ENCODE assay signal across 19 mouse cellular contexts in genomic region chr4:109195900-109196629, GRCm38 (mm10). TPM values are rescaled to one million over a fixed set of nuclear protein-coding genes. Genes with fewer than 3 reads are reported as not detected.
"Had no signal": no experiment of that assay in that cellular context is flagged by ENCODE, and none has a peak within 500 bp of the region (broad histone marks: within the 10 kb centered on the region; RNA-seq: fewer than 3 reads in every experiment).

No protein-coding gene starts in this region.

- ATAC-seq: intestine, postnatal 0 days; liver, embryonic 12.5 days had no signal

- DNase-seq: kidney, postnatal 10 days; lung, embryonic 14.5 days; lung, postnatal 10 days; lung, postnatal 4 days; midbrain, embryonic 14.5 days; right cerebral cortex, postnatal 14 days; thymus, adult 18-20 months; thymus, postnatal 14 days had no signal

- H3K4me2 ChIP-seq: limb, embryonic 15.5 days; liver, embryonic 12.5 days; lung, embryonic 14.5 days; neural tube, embryonic 15.5 days; stomach, embryonic 15.5 days had no signal

- H3K9ac ChIP-seq: limb, embryonic 15.5 days; liver, embryonic 12.5 days; lung, embryonic 14.5 days; neural tube, embryonic 15.5 days; stomach, embryonic 15.5 days had no signal

- H3K4me3 ChIP-seq: left cerebral cortex, adult 2 months; limb, embryonic 15.5 days; liver, embryonic 12.5 days; midbrain, embryonic 10.5 days; myocyte; neural tube, embryonic 15.5 days; stomach, embryonic 15.5 days had no signal

- H3K27me3 ChIP-seq: limb, embryonic 15.5 days; liver, embryonic 12.5 days; neural tube, embryonic 15.5 days; stomach, embryonic 15.5 days had no signal

- H3K36me3 ChIP-seq: midbrain, embryonic 10.5 days; neural tube, embryonic 15.5 days; stomach, embryonic 15.5 days had no signal

- H3K4me1 ChIP-seq: stomach, embryonic 15.5 days had no signal

- H3K9me3 ChIP-seq: limb, embryonic 15.5 days; liver, embryonic 12.5 days; midbrain, embryonic 10.5 days; neural tube, embryonic 15.5 days; stomach, embryonic 15.5 days had no signal

- H3K27ac ChIP-seq: left cerebral cortex, adult 2 months; limb, embryonic 15.5 days; liver, embryonic 12.5 days; midbrain, embryonic 10.5 days; neural tube, embryonic 15.5 days; stomach, embryonic 15.5 days had no signal

RNA-seq across cellular contexts. Expression of gene Calr4, which starts 38.2 kb away (rescaled TPM):
- polyA plus RNA-seq: limb, embryonic 11.5 days; liver, embryonic 12.5 days; liver, embryonic 16.5 days; lung, embryonic 14.5 days; spleen, adult 2 months had no signal
